17 mouse cellular contexts compared by ENCODE assay signal in genomic region chr19:48411332-48411731, GRCm38 (mm10).
A peak's percentile ranks its signal among the peaks of the same experiment; 100 is the strongest.
DNase-seq lines count a peak whose midpoint lies in the region; ATAC-seq lines count a peak whose summit lies in the region.
"Had no signal": no experiment of that assay in that cellular context is flagged by ENCODE, and none has a peak within 500 bp of the region (broad histone marks: within the 10 kb centered on the region; RNA-seq: fewer than 3 reads in every experiment).

No protein-coding gene starts in this region.

- no peak overlapping the region for H3K4me2 ChIP-seq in forebrain, embryonic 14.5 days (ENCODE audit: low read length)
- H3K4me2 ChIP-seq in forebrain, embryonic 15.5 days (replicated peaks), result no peak overlapping the region
- no peak overlapping the region for H3K4me2 ChIP-seq in midbrain, embryonic 14.5 days (ENCODE audit: low read length)
- H3K4me2 ChIP-seq in midbrain, embryonic 13.5 days (replicated peaks), result no peak overlapping the region
- H3K4me2 ChIP-seq: lung, embryonic 15.5 days; neural tube, embryonic 15.5 days had no signal

- WGBS in forebrain, embryonic 14.5 days, result 48% methylated on average over 2 of the region's 2 CpGs
- 44% methylated on average over 2 of the region's 2 CpGs for WGBS in forebrain, embryonic 15.5 days
- 60% methylated on average over 2 of the region's 2 CpGs for WGBS in midbrain, embryonic 14.5 days
- 48% methylated on average over 2 of the region's 2 CpGs for WGBS in midbrain, embryonic 13.5 days

- H3K9ac ChIP-seq in forebrain, embryonic 14.5 days (ENCODE audit: low read length), result no peak overlapping the region
- H3K9ac ChIP-seq in forebrain, embryonic 15.5 days (replicated peaks), result no peak overlapping the region
- no peak overlapping the region for H3K9ac ChIP-seq in midbrain, embryonic 14.5 days (replicated peaks; ENCODE audit: low read length)
- no peak overlapping the region for H3K9ac ChIP-seq in midbrain, embryonic 13.5 days (replicated peaks)
- H3K9ac ChIP-seq: lung, embryonic 15.5 days; neural tube, embryonic 15.5 days had no signal

- H3K27ac ChIP-seq in forebrain, embryonic 14.5 days (ENCODE audit: low read depth, low read length), result no peak overlapping the region
- no peak overlapping the region for H3K27ac ChIP-seq in forebrain, embryonic 15.5 days (replicated peaks)
- H3K27ac ChIP-seq in midbrain, embryonic 14.5 days (replicated peaks; ENCODE audit: low read depth, low read length), result no peak overlapping the region
- no peak overlapping the region for H3K27ac ChIP-seq in midbrain, embryonic 13.5 days
- H3K27ac ChIP-seq: lung, embryonic 15.5 days; neural tube, embryonic 15.5 days had no signal

- H3K9me3 ChIP-seq in forebrain, embryonic 14.5 days (replicated peaks; ENCODE audit: control insufficient read depth, low read length), result no peaks in the 10 kb centered on the region
- no peaks in the 10 kb centered on the region for H3K9me3 ChIP-seq in forebrain, embryonic 15.5 days
- no peaks in the 10 kb centered on the region for H3K9me3 ChIP-seq in midbrain, embryonic 14.5 days (ENCODE audit: control insufficient read depth, low read length)
- H3K9me3 ChIP-seq in midbrain, embryonic 13.5 days, result no peaks in the 10 kb centered on the region
- H3K9me3 ChIP-seq: lung, embryonic 15.5 days; neural tube, embryonic 15.5 days had no signal

- H3K4me3 ChIP-seq in forebrain, embryonic 14.5 days (ENCODE audit: low read depth, low read length), result no peak overlapping the region
- H3K4me3 ChIP-seq in forebrain, embryonic 15.5 days, result no peak overlapping the region
- H3K4me3 ChIP-seq in midbrain, embryonic 14.5 days (replicated peaks; ENCODE audit: low read depth, low read length), result no peak overlapping the region
- no peak overlapping the region for H3K4me3 ChIP-seq in midbrain, embryonic 13.5 days (replicated peaks)
- H3K4me3 ChIP-seq: lung, embryonic 15.5 days; neural tube, embryonic 15.5 days had no signal

- no peaks in the 10 kb centered on the region for H3K4me1 ChIP-seq in forebrain, embryonic 14.5 days (ENCODE audit: control insufficient read depth, insufficient read depth, low read length)
- no peaks in the 10 kb centered on the region for H3K4me1 ChIP-seq in forebrain, embryonic 15.5 days
- no peaks in the 10 kb centered on the region for H3K4me1 ChIP-seq in midbrain, embryonic 14.5 days (ENCODE audit: control insufficient read depth, insufficient read depth, low read length)
- no peaks in the 10 kb centered on the region for H3K4me1 ChIP-seq in midbrain, embryonic 13.5 days (replicated peaks)
- H3K4me1 ChIP-seq: lung, embryonic 15.5 days; neural tube, embryonic 15.5 days had no signal

- peak; percentile 42 for DNase-seq in forebrain, embryonic 14.5 days (ENCODE audit: low spot score)
- DNase-seq in kidney, postnatal 10 days, result peak; percentile 10
- DNase-seq in kidney, adult 9 months, result no peak
- peak; percentile 65 for DNase-seq in midbrain, embryonic 14.5 days
- peak; percentile 39 for DNase-seq in retina, postnatal 7 days (ENCODE audit: low read depth, low spot score)
- no peak for DNase-seq in thymus, postnatal 0 days (ENCODE audit: low spot score)
- DNase-seq: B cell, adult 2 months; cerebellum, adult 2 months; kidney, adult 11 months; right cerebral cortex, postnatal 25 days; thymus, adult 2 months had no signal

- H3K36me3 ChIP-seq in forebrain, embryonic 14.5 days (ENCODE audit: control insufficient read depth, insufficient read depth, low read length), result no peaks in the 10 kb centered on the region
- H3K36me3 ChIP-seq in forebrain, embryonic 15.5 days, result no peaks in the 10 kb centered on the region
- H3K36me3 ChIP-seq in midbrain, embryonic 14.5 days (ENCODE audit: control insufficient read depth, insufficient read depth, low read length), result no peaks in the 10 kb centered on the region
- H3K36me3 ChIP-seq in midbrain, embryonic 13.5 days, result no peaks in the 10 kb centered on the region
- H3K36me3 ChIP-seq: G1E; lung, embryonic 15.5 days; neural tube, embryonic 15.5 days had no signal

- H3K27me3 ChIP-seq in forebrain, embryonic 14.5 days (replicated peaks; ENCODE audit: control insufficient read depth, insufficient read depth, low read length), result no peaks in the 10 kb centered on the region
- H3K27me3 ChIP-seq in forebrain, embryonic 15.5 days, result no peaks in the 10 kb centered on the region
- no peaks in the 10 kb centered on the region for H3K27me3 ChIP-seq in midbrain, embryonic 14.5 days (ENCODE audit: control insufficient read depth, insufficient read depth, low read length)
- H3K27me3 ChIP-seq in midbrain, embryonic 13.5 days, result no peaks in the 10 kb centered on the region
- H3K27me3 ChIP-seq: lung, embryonic 15.5 days; neural tube, embryonic 15.5 days had no signal

- ATAC-seq in forebrain, embryonic 14.5 days, result no peak
- no peak for ATAC-seq in forebrain, embryonic 15.5 days (replicated peaks)
- ATAC-seq in midbrain, embryonic 14.5 days (ENCODE audit: low FRiP score, low TSS enrichment), result no peak
- no peak for ATAC-seq in midbrain, embryonic 13.5 days
- ATAC-seq: forebrain, embryonic 16.5 days had no signal

Comparison
In these comparisons a context has a peak if more than half of its experiments do, and no peak if none do; other contexts are left out.
1. DNase-seq: peak in forebrain, embryonic 14.5 days (single experiment), kidney, postnatal 10 days (single experiment), midbrain, embryonic 14.5 days (single experiment) and retina, postnatal 7 days (single experiment); none in kidney, adult 9 months (single experiment) and thymus, postnatal 0 days (single experiment).